Mouse (Mus musculus) stomach, postnatal 0 days (tissue): ENCODE results near the gene Tmem252.

ENCODE experiments used
- CTCF ChIP-seq: IDR thresholded peaks from 2 replicates; pipeline ENCODE4 v1.5.1; 2016; ENCODE audit warnings: antibody characterized with exemption, low read depth, mild to moderate bottlenecking, moderate library complexity
- EP300 ChIP-seq: optimal IDR thresholded peaks from 2 replicates; pipeline ENCODE3; 2016; ENCODE audit warnings: antibody characterized with exemption

GRCm38 (mm10) chr19:24701716-24702115, 27.9 kb downstream of the Tmem252 start:
- TF ChIP-seq CTCF: peak; percentile 26; the same call in 1 of the 2 replicates
- no peak for TF ChIP-seq EP300
